Mouse (Mus musculus) forebrain, embryonic 11.5 days (tissue): Measurements from ENCODE around the gene Ptprq. TPM values are rescaled to one million over a fixed set of nuclear protein-coding genes. Genes with fewer than 3 reads are reported as not detected.

Experiments
- ATAC-seq: fragments of 200-750 bp; cut with Nextera tagmentation; replicated peaks from 2 replicates; pipeline ENCODE4 v1.8.0; 2017; ENCODE audit warnings: moderate TSS enrichment; ENCODE audit not compliant: low FRiP score
- DNase-seq: peaks from one replicate; pipeline ENCODE4 v3.0.0-alpha.2; 2017; ENCODE audit warnings: low spot score
- H3K27ac ChIP-seq: fragments of 300-500 bp; sonication (generic); 2 replicates; pipeline ENCODE4 v1.5.1; 2014; ENCODE audit warnings: low read depth, low read length
- H3K27me3 ChIP-seq: fragments of 300-500 bp; sonication (generic); 2 replicates; pipeline ENCODE4 v1.6.1; 2014; ENCODE audit warnings: mild to moderate bottlenecking, low read length, mixed read lengths; ENCODE audit not compliant: control insufficient read depth, insufficient read depth
- H3K36me3 ChIP-seq: fragments of 300-500 bp; sonication (generic); 2 replicates; pipeline ENCODE4 v1.6.1; 2014; ENCODE audit warnings: mild to moderate bottlenecking, low read length, moderate library complexity, mixed read lengths; ENCODE audit not compliant: control insufficient read depth, insufficient read depth
- H3K4me1 ChIP-seq: fragments of 300-500 bp; sonication (generic); replicated peaks from 2 replicates; pipeline ENCODE4 v1.6.1; 2014; ENCODE audit warnings: low read length, mixed read lengths; ENCODE audit not compliant: control insufficient read depth, insufficient read depth
- H3K4me2 ChIP-seq: fragments of 300-500 bp; sonication (generic); 2 replicates; pipeline ENCODE4 v1.6.1; 2014; ENCODE audit warnings: low read depth, mild to moderate bottlenecking, low read length, moderate library complexity, mixed read lengths; ENCODE audit not compliant: severe bottlenecking
- H3K4me3 ChIP-seq: fragments of 300-500 bp; sonication (generic); 2 replicates; pipeline ENCODE4 v1.5.1; 2014; ENCODE audit warnings: low read depth, low read length
- H3K9ac ChIP-seq: fragments of 300-500 bp; sonication (generic); 2 replicates; pipeline ENCODE4 v1.6.1; 2014; ENCODE audit warnings: low read length
- H3K9me3 ChIP-seq: fragments of 300-500 bp; sonication (generic); 2 replicates; pipeline ENCODE4 v1.6.1; 2016; ENCODE audit warnings: low read length, mixed read lengths; ENCODE audit not compliant: control insufficient read depth
- WGBS: fragments of 180-500 bp; shearing (Covaris S2); extraction: QIAGEN DNeasy Blood & Tissue Kit; methylation state at CpG from one replicate; pipeline ENCODE4 v1.1.7; 2014; 5-methylcytosine and 5-hydroxymethylcytosine counted together
- polyA plus RNA-seq: library from polyadenylated mRNA; unstranded; fragments of >200 nt; fragmentation: Nextera tagmentation; extraction: Ambion mirVana; gene quantifications from 2 replicates; pipeline ENCODE4 v1.2.1, GENCODE M21; 2014

The Ptprq gene
- not detected in 2 replicates for polyA plus RNA-seq

DNA sequence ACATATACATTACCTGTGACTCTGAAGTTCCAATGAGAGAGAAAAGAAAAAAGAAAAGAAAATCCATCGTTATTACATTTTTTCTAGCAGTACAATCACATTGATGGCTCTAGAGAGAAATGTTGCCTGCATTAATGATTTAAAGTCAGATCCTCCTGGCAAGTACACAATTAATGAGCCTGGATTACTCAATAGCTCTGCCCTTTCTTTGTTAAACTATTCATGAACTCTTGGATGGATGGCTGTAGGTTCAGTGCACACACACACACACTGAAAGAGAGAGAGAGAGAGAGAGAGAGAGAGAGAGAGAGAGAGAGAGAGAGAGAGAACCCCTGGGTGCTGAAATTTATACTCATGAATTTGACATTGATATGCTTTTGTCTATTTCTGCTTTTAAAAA lies at the start of gene Ptprq:
TSS of gene Ptprq (minus strand) at position 246 of the 400 bp plus-strand sequence.
- ATAC-seq, result peak; percentile 67

DNA sequence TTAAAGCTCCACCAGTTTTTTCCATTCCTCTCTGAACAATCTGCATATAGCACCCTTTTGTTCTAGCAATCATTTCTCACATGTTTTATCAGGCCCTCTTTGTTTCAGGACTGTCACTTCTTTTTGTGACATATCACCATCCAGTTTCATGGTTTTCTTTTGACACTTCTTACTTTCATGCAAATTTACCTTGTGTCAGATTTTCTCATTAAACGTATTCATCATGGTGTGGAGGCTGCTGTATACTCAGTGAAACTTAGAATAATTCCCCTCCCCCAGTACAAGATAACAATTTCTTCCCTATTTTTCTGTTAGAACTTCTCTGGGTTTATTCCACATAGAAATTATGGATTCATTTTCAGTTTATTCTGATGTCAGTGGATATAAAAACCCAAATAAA lies 39.8 kb upstream of the Ptprq start:
- WGBS, result 77% methylated on average over 1 of the region's 1 CpGs
- H3K27me3 ChIP-seq, result no peaks in the 10 kb centered on the region

More for the DNA sequence above, at the start of gene Ptprq:
- Histone ChIP-seq H3K27ac (no peak within 1 kb of the TSS), H3K9me3 (no peaks in the 10 kb centered on the region), H3K27me3 (no peaks in the 10 kb centered on the region), H3K4me3 (no peak within 1 kb of the TSS), H3K4me1 (no peaks in the 10 kb centered on the region), H3K9ac (no peak within 1 kb of the TSS), H3K4me2 (no peak within 1 kb of the TSS), H3K36me3 (no peaks in the 10 kb centered on the region)
- WGBS, result 51% methylated on average over 1 of the region's 1 CpGs
- DNase-seq, result no peak

DNA sequence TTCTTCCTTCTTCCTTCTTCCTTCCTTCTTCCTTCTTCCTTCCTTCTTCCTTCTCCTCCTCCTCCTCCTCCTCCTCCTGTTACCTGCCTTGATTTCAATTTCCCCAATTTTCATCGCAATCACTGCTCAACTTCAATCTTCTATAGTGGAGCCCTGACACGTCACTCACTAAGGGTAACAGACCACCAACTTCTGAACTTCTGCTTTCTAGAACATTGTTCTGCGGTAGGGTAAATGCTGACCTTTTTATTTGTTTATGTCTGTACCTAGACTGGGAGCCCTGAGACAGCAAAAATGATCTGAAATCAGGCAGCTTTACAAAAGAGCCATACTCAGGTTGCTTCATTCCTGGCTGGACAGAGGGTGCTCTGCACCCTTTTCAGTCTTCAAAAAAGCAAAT lies 33.6 kb upstream of the Ptprq start:
- WGBS, result 97% methylated on average over 3 of the region's 3 CpGs
- no peak for ATAC-seq

More for the DNA sequence above, 39.8 kb upstream of the Ptprq start:
- Histone ChIP-seq H3K4me2 (no peak overlapping the region), H3K4me3 (no peak overlapping the region), H3K9ac (no peak overlapping the region), H3K9me3 (no peaks in the 10 kb centered on the region), H3K27ac (no peak overlapping the region), H3K4me1 (no peaks in the 10 kb centered on the region), H3K36me3 (no peaks in the 10 kb centered on the region)
- ATAC-seq (no peak), DNase-seq (no peak)

DNA sequence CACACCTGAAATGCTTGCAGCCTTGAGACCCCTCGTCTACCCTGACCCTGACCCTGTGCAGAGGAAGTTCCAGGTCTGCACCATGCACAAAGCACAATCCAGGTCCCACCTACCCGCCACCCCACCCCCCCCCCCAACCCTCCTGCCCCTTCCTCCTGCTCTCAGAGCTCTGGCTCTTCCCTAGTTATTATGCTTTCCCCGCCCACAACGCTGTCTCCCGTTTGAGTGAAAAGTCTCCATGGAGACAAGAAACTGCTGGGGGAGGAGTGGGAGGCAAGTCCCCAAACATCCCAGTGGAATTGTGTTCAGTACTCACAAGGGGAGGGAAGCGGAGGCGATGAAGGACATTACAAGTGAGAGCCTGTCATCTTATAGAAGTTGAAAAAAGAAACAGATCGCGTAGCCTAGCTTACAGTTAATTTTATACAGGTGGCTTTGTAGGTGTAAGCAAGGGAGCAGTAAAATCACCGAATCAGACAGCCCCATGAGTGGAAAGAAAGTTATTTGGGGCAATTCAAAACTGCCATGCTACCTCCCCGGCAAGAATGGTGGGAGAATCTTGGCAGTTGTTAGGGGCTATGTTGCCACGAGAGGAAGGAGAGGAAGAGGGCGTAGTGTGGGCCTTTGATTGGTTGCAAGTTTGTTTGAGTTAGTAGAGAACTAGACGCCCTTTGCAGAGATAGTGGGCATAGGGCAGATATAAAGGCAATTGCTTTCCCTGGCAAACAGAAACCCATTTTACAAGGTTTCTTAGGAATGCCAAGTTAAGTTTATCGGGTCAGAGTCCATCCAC lies 32.7 kb upstream of the Ptprq start:
- H3K4me1 ChIP-seq, result no peaks in the 10 kb centered on the region; the same call in 1 of the 2 replicates
- 25% methylated on average over 15 of the region's 15 CpGs for WGBS
- no peak overlapping the region for H3K4me3 ChIP-seq
- H3K36me3 ChIP-seq, result no peaks in the 10 kb centered on the region
- ATAC-seq (peak; percentile 91), DNase-seq (peak; percentile 65)
- H3K27ac ChIP-seq, result no peak overlapping the region
- peak overlapping the region; percentile 28; the same call in 1 of the 2 replicates for H3K4me2 ChIP-seq
- H3K27me3 ChIP-seq, result no peaks in the 10 kb centered on the region
- H3K9me3 ChIP-seq, result no peaks in the 10 kb centered on the region
- no peak overlapping the region for H3K9ac ChIP-seq

More for the DNA sequence above, 33.6 kb upstream of the Ptprq start:
- Histone ChIP-seq H3K4me1 (no peaks in the 10 kb centered on the region; the same call in 1 of the 2 replicates), H3K27me3 (no peaks in the 10 kb centered on the region), H3K27ac (no peak overlapping the region), H3K36me3 (no peaks in the 10 kb centered on the region), H3K4me3 (no peak overlapping the region), H3K9ac (no peak overlapping the region), H3K4me2 (no peak overlapping the region), H3K9me3 (no peaks in the 10 kb centered on the region)
- DNase-seq, result no peak

DNA sequence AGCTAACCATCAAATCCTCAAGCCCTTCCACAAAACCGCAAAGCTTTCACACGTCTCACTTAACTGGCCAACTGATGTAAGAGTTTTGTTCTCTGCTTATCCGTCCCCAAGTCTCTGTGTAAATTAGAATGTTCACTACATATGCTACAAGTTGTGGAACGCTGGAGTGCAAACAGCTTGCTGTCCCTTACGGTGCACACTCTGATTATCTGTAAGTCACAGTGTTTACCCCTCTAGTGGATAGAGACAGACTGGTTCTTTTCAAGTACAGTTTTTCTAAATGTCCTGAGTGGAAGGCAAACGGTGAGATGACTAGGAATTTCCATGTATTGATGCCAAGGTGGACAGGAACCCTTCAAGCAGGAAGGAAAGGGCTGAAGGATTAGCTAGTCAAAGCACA lies 32.1 kb upstream of the Ptprq start:
- no peaks in the 10 kb centered on the region for H3K36me3 ChIP-seq
- ATAC-seq (peak; percentile 47), DNase-seq (no peak)
- H3K9me3 ChIP-seq, result no peaks in the 10 kb centered on the region
- H3K27me3 ChIP-seq, result no peaks in the 10 kb centered on the region
- WGBS, result 32% methylated on average over 6 of the region's 6 CpGs
- H3K27ac ChIP-seq, result no peak overlapping the region
- H3K4me3 ChIP-seq, result no peak overlapping the region
- peak overlapping the region; percentile 28; the same call in 1 of the 2 replicates for H3K4me2 ChIP-seq
- no peak overlapping the region for H3K9ac ChIP-seq
- H3K4me1 ChIP-seq, result no peaks in the 10 kb centered on the region; the same call in 1 of the 2 replicates

DNA sequence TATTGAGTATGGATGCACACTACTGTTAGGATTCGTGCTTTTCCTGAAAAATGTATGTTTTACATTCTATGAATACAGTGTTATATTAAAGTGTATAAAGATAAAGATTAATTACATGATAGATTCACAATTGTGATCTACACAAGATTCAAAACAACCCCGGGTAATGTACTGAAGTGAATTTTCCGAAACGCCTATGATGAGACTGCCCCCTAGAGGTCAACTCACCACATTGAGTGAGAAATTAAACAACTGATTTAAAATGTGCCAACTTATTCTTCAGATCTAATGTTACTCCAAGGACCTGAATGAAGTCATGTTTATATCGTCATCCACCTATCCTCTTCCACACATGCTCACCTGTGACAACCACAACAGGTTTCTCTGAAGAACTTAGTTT lies 27.7 kb upstream of the Ptprq start:
- no peak overlapping the region for H3K4me2 ChIP-seq
- H3K4me3 ChIP-seq, result no peak overlapping the region
- no peaks in the 10 kb centered on the region for H3K36me3 ChIP-seq
- no peaks in the 10 kb centered on the region for H3K9me3 ChIP-seq
- WGBS, result 18% methylated on average over 5 of the region's 5 CpGs
- no peak overlapping the region for H3K27ac ChIP-seq
- no peak overlapping the region for H3K9ac ChIP-seq
- no peaks in the 10 kb centered on the region; the same call in 1 of the 2 replicates for H3K4me1 ChIP-seq
- no peaks in the 10 kb centered on the region for H3K27me3 ChIP-seq
- no peak for ATAC-seq
- no peak for DNase-seq

DNA sequence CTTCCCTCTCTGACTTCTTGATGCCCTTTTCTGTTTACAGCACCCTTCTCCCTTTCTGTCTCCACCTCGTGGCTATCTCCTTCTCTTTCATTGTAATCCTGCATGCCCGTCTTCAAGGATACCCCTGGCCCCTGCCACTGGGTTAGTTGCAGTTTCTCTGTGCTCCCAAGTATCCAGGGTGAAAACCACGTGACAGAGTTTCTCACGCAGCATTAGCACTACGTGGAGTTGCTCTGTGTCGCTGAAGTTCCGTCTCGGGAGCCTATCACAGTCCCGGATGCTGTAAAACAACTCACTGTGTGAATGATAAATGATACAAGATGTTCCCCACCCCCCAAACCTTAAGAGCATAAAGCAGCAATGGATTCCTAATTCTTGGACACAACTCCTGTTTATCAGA lies 26.9 kb upstream of the Ptprq start:
- WGBS, result 33% methylated on average over 9 of the region's 9 CpGs
- H3K27me3 ChIP-seq, result no peaks in the 10 kb centered on the region
- H3K9me3 ChIP-seq, result no peaks in the 10 kb centered on the region
- DNase-seq, result no peak
- no peak overlapping the region for H3K4me2 ChIP-seq
- no peak overlapping the region for H3K9ac ChIP-seq
- H3K4me1 ChIP-seq, result no peaks in the 10 kb centered on the region; the same call in 1 of the 2 replicates
- H3K4me3 ChIP-seq, result no peak overlapping the region
- H3K36me3 ChIP-seq, result no peaks in the 10 kb centered on the region
- no peak overlapping the region for H3K27ac ChIP-seq
- peak; percentile 58; the same call in 1 of the 2 replicates for ATAC-seq

DNA sequence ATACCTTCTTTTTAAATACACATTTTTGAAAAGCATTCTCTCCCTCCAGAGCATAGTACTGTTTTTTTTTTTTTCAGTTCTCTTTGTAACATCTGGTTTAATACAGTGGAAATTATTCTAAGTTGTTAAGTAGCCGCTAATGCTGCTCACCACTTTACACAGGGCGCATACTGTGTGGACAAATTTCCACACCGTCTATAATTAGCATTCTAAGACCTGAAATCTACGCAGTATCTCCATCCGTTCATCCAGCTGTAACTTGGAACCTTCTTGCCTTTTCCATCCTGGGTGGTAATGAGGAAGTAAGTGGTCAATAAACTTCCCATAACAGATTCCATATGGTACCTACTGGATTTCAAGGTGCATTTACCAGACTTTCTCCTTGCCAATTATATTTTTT lies 20.0 kb upstream of the Ptprq start:
- H3K27me3 ChIP-seq, result no peaks in the 10 kb centered on the region
- H3K4me2 ChIP-seq, result no peak overlapping the region
- no peak overlapping the region for H3K4me3 ChIP-seq
- no peaks in the 10 kb centered on the region for H3K9me3 ChIP-seq
- H3K9ac ChIP-seq, result no peak overlapping the region
- H3K36me3 ChIP-seq, result no peaks in the 10 kb centered on the region
- H3K27ac ChIP-seq, result no peak overlapping the region
- H3K4me1 ChIP-seq, result no peaks in the 10 kb centered on the region
- ATAC-seq (no peak), DNase-seq (no peak)
- 88% methylated on average over 5 of the region's 5 CpGs for WGBS

DNA sequence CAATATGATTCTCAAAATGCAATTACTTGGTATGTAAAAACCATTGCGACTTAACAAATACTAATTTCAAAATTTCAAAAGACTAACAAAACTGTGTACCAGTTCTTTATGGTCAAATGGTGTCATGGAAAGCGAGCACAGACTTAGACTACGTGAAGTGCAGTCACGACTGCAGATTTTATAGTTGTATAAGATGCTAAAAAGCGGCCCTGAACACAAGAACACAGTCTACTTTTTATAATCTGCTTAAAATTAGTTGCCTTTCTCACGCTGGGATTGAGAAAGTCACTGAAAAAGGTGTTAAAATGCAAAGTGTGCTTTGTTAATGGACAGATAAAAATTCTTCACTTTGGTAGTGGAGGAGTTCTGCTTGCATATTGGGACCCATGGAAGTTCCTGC lies 17.9 kb upstream of the Ptprq start:
- no peak overlapping the region for H3K27ac ChIP-seq
- ATAC-seq (no peak), DNase-seq (no peak)
- 83% methylated on average over 6 of the region's 6 CpGs for WGBS
- H3K9ac ChIP-seq, result no peak overlapping the region
- H3K4me2 ChIP-seq, result no peak overlapping the region
- no peak overlapping the region for H3K4me3 ChIP-seq
- H3K4me1 ChIP-seq, result no peaks in the 10 kb centered on the region
- H3K36me3 ChIP-seq, result no peaks in the 10 kb centered on the region
- no peaks in the 10 kb centered on the region for H3K27me3 ChIP-seq
- H3K9me3 ChIP-seq, result no peaks in the 10 kb centered on the region
